Mouse (Mus musculus): ENCODE measurements around the gene Mtap. TPM values are rescaled to one million over a fixed set of nuclear protein-coding genes. Genes with fewer than 3 reads are reported as not detected.

The Mtap gene
- polyA plus RNA-seq, 1 experiment: 66.0 TPM

- no peaks in the 10 kb centered on the region for H3K27me3 ChIP-seq (ENCODE audit: control insufficient read depth, insufficient read depth, low read length, poor library complexity, severe bottlenecking)
- no peak for TF ChIP-seq EP300 (IDR thresholded peaks at IDR 0.05; ENCODE audit: insufficient read depth, low read depth, low read length)
- TF ChIP-seq POLR2A (IDR thresholded peaks at IDR 0.05; ENCODE audit: insufficient read depth, low read length): no peak
- no peak overlapping the region for H3K9ac ChIP-seq (ENCODE audit: low read depth, poor library complexity, severe bottlenecking)
- no peak overlapping the region for H3K27ac ChIP-seq (ENCODE audit: insufficient read depth, low read length)
- no peaks in the 10 kb centered on the region for H3K36me3 ChIP-seq (ENCODE audit: control insufficient read depth, insufficient read depth, low read length, poor library complexity, severe bottlenecking)
- no peaks in the 10 kb centered on the region for H3K4me1 ChIP-seq (ENCODE audit: control insufficient read depth, insufficient read depth, low read length)
- no peak overlapping the region for H3K4me3 ChIP-seq (ENCODE audit: low read depth, low read length)
- H3K9me3 ChIP-seq (replicated peaks; ENCODE audit: control insufficient read depth, insufficient read depth, low read length, poor library complexity, severe bottlenecking): no peaks in the 10 kb centered on the region
Observed at GRCm38 (mm10) chr4:89116006-89116405, 20.9 kb upstream of the Mtap start.

DNA sequence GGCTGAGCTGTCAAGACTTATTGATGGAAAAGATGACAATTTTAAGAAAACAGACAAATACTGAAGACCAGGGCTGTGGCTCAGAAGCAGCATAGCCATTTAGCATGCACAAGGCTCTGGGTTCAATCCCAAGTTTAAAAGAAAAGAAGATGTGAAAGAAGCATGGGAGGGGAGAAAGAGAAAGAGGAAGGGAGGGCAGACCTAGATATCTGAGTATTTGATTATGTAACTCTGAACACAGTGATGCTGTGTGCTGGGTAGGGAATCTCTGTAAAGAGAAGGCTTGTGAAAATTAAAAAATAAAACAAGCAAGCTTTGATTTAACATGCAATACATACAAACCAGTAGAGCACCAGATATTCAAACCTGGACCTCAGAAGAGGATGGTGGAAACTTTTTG lies 17.0 kb upstream of the Mtap start:
- Histone ChIP-seq H3K27me3 (ENCODE audit: control insufficient read depth, insufficient read depth, low read length, poor library complexity, severe bottlenecking) (no peaks in the 10 kb centered on the region; the same call in 1 of the 2 replicates), H3K4me1 (ENCODE audit: control insufficient read depth, insufficient read depth, low read length) (no peaks in the 10 kb centered on the region), H3K9me3 (replicated peaks; ENCODE audit: control insufficient read depth, insufficient read depth, low read length, poor library complexity, severe bottlenecking) (no peaks in the 10 kb centered on the region), H3K36me3 (ENCODE audit: control insufficient read depth, insufficient read depth, low read length, poor library complexity, severe bottlenecking) (no peaks in the 10 kb centered on the region), H3K9ac (ENCODE audit: low read depth, poor library complexity, severe bottlenecking) (no peak overlapping the region), H3K27ac (ENCODE audit: insufficient read depth, low read length) (no peak overlapping the region), H3K4me3 (ENCODE audit: low read depth, low read length) (no peak overlapping the region)
- TF ChIP-seq CTCF (IDR thresholded peaks at IDR 0.05; ENCODE audit: low read depth, low read length) (no peak), POLR2A (IDR thresholded peaks at IDR 0.05; ENCODE audit: insufficient read depth, low read length) (no peak), EP300 (IDR thresholded peaks at IDR 0.05; ENCODE audit: insufficient read depth, low read depth, low read length) (no peak)

GRCm38 (mm10) chr4:89120353-89120752 lies 16.6 kb upstream of the Mtap start:
- H3K4me1 ChIP-seq (ENCODE audit: control insufficient read depth, insufficient read depth, low read length): no peaks in the 10 kb centered on the region
- TF ChIP-seq EP300 (IDR thresholded peaks at IDR 0.05; ENCODE audit: insufficient read depth, low read depth, low read length) (no peak), CTCF (IDR thresholded peaks at IDR 0.05; ENCODE audit: low read depth, low read length) (no peak), POLR2A (IDR thresholded peaks at IDR 0.05; ENCODE audit: insufficient read depth, low read length) (no peak)

DNA sequence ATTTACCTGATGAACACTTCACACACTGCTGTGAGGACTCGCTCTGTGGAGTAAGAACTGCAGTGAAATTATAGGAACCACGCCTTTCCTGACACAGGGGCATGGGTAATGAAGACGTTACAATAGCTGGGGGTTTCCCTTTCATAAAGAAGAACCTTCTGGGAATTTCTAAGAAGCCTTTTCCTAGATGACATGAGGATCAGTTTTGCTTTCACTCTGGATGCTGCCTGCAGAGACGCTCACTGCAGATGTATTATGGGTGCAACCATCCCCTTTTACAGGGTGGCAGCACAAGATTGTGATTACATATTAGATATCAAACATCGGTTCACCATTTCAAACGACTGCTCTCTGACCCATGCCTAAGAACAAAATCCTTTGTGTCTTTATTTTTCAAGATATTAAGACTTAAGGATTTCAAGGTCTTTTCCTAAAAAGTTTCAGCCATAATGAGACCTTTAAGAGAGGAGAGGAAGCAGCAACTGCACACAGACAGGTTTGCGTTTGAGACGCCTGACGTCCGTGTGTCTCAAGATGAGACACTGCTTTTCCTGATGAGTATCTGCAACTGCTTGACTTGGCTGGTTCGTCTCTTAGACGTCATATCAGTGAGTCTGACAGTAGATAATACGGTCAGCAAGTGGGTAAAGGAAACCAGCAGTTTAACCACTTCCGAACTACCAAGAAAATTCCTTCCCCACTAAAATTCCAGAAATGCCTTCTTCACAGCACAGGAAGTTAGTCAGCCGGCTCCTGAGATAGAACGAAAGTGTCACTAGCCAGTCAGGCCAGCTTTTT lies 13.3 kb upstream of the Mtap start:
- Histone ChIP-seq H3K4me1 (ENCODE audit: control insufficient read depth, insufficient read depth, low read length) (no peaks in the 10 kb centered on the region), H3K9ac (ENCODE audit: low read depth, poor library complexity, severe bottlenecking) (no peak overlapping the region), H3K27me3 (ENCODE audit: control insufficient read depth, insufficient read depth, low read length, poor library complexity, severe bottlenecking) (no peaks in the 10 kb centered on the region; the same call in 1 of the 2 replicates), H3K27ac (ENCODE audit: insufficient read depth, low read length) (no peak overlapping the region), H3K4me3 (ENCODE audit: low read depth, low read length) (no peak overlapping the region), H3K36me3 (ENCODE audit: control insufficient read depth, insufficient read depth, low read length, poor library complexity, severe bottlenecking) (no peaks in the 10 kb centered on the region), H3K9me3 (replicated peaks; ENCODE audit: control insufficient read depth, insufficient read depth, low read length, poor library complexity, severe bottlenecking) (no peaks in the 10 kb centered on the region)
- TF ChIP-seq EP300 (IDR thresholded peaks at IDR 0.05; ENCODE audit: insufficient read depth, low read depth, low read length) (no peak), POLR2A (IDR thresholded peaks at IDR 0.05; ENCODE audit: insufficient read depth, low read length) (no peak), CTCF (IDR thresholded peaks at IDR 0.05; ENCODE audit: low read depth, low read length) (no peak)

More at GRCm38 (mm10) chr4:89120353-89120752, 16.6 kb upstream of the Mtap start:
- Histone ChIP-seq H3K36me3 (ENCODE audit: control insufficient read depth, insufficient read depth, low read length, poor library complexity, severe bottlenecking) (no peaks in the 10 kb centered on the region), H3K27ac (ENCODE audit: insufficient read depth, low read length) (no peak overlapping the region), H3K9ac (ENCODE audit: low read depth, poor library complexity, severe bottlenecking) (no peak overlapping the region), H3K27me3 (ENCODE audit: control insufficient read depth, insufficient read depth, low read length, poor library complexity, severe bottlenecking) (no peaks in the 10 kb centered on the region; the same call in 1 of the 2 replicates), H3K4me3 (ENCODE audit: low read depth, low read length) (no peak overlapping the region), H3K9me3 (replicated peaks; ENCODE audit: control insufficient read depth, insufficient read depth, low read length, poor library complexity, severe bottlenecking) (no peaks in the 10 kb centered on the region)

DNA sequence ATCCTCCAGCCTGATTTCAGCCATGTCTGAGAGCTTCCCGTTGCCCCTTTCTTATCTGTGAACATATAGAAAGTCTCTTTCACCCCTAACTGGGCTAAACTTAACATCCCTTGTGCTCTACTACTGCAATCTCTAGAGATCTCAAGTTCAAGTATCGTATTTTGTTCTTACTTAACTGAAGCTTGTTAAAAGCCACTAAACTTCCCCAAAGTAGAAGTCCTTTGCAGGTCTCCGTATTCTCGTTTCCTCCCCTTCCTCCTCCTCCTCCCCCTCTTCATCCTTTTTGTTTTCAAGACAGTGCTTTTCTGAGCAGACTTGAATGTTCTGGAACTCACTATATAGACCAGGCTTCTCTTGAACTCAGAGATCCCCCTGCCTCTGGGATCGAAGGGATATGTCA lies 9.2 kb upstream of the Mtap start:
- Histone ChIP-seq H3K9me3 (replicated peaks; ENCODE audit: control insufficient read depth, insufficient read depth, low read length, poor library complexity, severe bottlenecking) (no peaks in the 10 kb centered on the region), H3K27ac (ENCODE audit: insufficient read depth, low read length) (no peak overlapping the region), H3K27me3 (ENCODE audit: control insufficient read depth, insufficient read depth, low read length, poor library complexity, severe bottlenecking) (no peaks in the 10 kb centered on the region; the same call in 1 of the 2 replicates), H3K4me3 (ENCODE audit: low read depth, low read length) (no peak overlapping the region), H3K9ac (ENCODE audit: low read depth, poor library complexity, severe bottlenecking) (no peak overlapping the region), H3K4me1 (ENCODE audit: control insufficient read depth, insufficient read depth, low read length) (no peaks in the 10 kb centered on the region), H3K36me3 (ENCODE audit: control insufficient read depth, insufficient read depth, low read length, poor library complexity, severe bottlenecking) (no peaks in the 10 kb centered on the region)
- TF ChIP-seq EP300 (IDR thresholded peaks at IDR 0.05; ENCODE audit: insufficient read depth, low read depth, low read length) (no peak), CTCF (IDR thresholded peaks at IDR 0.05; ENCODE audit: low read depth, low read length) (no peak), POLR2A (IDR thresholded peaks at IDR 0.05; ENCODE audit: insufficient read depth, low read length) (no peak)
